Mouse (Mus musculus) hindbrain, embryonic 14.5 days (tissue): Measurements from ENCODE around the gene Fyb2. TPM values are rescaled to one million over a fixed set of nuclear protein-coding genes. Genes with fewer than 3 reads are reported as not detected.

ENCODE experiments used
- polyA plus RNA-seq: library from polyadenylated mRNA; unstranded; fragments of >200 nt; fragmentation: Nextera tagmentation; extraction: Ambion mirVana; gene quantifications from 2 replicates; pipeline ENCODE4 v1.2.1, GENCODE M21; 2014

Gene Fyb2
- polyA plus RNA-seq, 1 experiment from 2014 or later = 0.29 TPM

Other genes with a start within 250 kb of the Fyb2 start
- 0.23 and 0.28 TPM in 2 replicates for gene C8b, start 147.1 kb upstream of the Fyb2 start, polyA plus RNA-seq
- gene Gm17662, start 56.1 kb upstream of the Fyb2 start, polyA plus RNA-seq = not detected in 2 replicates
- gene C8a, start 37.1 kb upstream of the Fyb2 start, polyA plus RNA-seq = 0.05 TPM in 1 of 2 replicates, not detected in the other
- gene Prkaa2, start 196.4 kb downstream of the Fyb2 start, polyA plus RNA-seq = 18.4 and 20.2 TPM in 2 replicates
- gene Plpp3, start 243.9 kb downstream of the Fyb2 start, polyA plus RNA-seq = 68.6 and 69.9 TPM in 2 replicates